Mouse (Mus musculus) adrenal gland, adult 8-10 months (tissue): ENCODE measurements around the gene Hrh1. TPM values are rescaled to one million over a fixed set of nuclear protein-coding genes. Genes with fewer than 3 reads are reported as not detected.
"Not testable (repeated sequence)": the region's sequence is repeated elsewhere in the genome, so short reads cannot be mapped to it uniquely, and the experiment has no call there.

Experiments used
- DNase-seq: peaks from one replicate; pipeline ENCODE4 v3.0.0; 2022
- total RNA-seq, 4 experiments: library from RNA; stranded (reverse); gene quantifications; 2 replicates each; pipeline ENCODE4 v1.2.4; 2022

The Hrh1 gene
- total RNA-seq, 4 experiments from 2014 or later, result 1.0 to 2.7 (median 2.3) TPM

DNA sequence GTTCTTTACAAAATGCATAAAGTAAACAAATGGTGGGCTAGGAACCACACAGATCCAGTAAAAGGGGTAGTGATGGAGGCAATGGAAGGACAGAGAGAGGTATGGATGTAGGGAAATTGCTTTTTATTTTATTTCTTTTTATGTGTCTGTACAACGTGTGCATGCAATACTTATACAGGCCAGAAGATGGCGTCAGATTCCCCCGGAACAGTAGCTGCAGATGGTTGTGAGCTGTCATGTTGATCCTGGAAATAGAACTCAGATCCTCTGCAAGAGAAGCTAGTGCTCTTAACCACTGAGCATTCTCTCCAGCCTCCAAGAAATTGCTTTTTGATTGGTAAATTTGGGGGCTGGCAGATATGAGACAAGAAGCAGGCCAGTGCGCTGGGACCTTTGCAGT, 65.0 kb downstream of the Hrh1 start:
- DNase-seq, result no peak

DNA sequence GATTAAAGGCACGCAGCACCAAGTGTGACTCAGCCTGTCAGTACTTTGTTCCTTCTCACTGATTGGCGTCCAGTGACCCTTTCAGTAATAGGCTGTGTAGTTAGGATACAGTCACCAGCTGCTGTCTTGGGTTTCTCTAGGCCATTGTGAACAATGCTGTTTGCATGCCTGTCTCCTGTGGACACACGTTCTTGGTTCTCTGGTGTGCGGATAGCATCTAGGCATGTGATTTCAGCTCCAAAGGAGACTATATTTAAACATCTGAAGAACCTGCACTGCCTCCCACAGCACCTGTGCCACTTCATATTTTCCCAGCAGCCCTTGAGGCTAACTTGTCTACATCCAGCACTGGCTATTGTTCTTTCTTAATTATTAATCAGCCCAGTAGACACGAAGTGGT, 75.8 kb downstream of the Hrh1 start:
- DNase-seq, result no peak

DNA sequence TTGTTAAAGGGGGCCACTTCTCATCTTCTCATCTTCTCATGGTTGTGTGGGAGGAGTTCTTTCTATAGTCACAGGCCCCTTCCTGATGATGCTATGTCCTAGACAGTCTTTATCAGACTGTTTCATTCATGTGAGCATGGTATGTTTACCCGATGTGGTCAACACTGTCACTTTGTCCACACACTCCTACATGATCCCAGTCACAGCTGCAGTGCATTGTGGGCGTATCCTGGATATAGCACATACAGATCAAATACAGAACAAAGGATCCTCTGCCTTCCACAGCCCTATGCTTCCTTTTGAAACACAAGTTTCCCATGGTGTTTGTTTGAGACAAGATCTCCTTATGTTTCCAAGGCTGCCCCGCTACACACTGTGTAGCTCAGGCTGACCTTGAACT, 76.3 kb downstream of the Hrh1 start:
- no peak for DNase-seq

DNA sequence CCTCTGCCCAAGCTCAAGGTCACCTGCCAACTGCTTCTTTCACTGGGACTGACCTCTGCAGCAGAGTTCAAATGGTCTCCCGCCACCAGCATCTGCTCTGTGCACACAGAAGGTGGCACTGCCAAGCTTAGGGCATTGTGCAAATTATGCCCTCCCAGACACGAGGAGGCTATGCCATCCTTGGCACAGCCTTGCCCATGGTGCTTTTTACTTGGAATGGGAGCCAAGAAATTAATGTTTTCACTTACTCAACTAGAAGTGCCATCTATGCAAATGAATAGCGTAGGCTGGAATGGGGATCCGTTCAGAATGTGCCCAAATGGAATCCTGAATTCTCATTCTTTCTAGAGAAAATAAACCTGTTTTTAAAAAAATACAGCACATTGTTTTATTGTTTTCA, 77.2 kb downstream of the Hrh1 start:
- DNase-seq, result no peak

DNA sequence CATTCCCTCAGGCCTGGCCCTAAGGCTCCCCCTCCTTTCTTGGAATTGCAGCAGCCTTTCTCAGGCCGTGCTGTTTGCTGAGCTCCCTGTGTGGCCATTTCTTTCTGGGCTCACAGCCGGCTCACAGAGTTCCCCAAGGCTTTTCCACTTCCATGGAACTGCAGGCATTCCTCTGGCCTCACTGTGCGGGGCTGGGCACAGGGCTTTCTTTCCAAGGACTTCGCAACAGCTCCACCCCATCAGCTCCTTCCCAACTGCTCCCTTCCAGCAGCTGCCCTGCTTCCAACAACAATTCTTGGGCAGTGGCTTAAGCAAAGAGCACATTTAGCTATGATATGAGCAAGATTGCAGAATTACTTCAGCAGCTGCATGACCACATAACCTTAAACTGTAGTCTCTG, 81.0 kb downstream of the Hrh1 start:
- DNase-seq, result no peak

DNA sequence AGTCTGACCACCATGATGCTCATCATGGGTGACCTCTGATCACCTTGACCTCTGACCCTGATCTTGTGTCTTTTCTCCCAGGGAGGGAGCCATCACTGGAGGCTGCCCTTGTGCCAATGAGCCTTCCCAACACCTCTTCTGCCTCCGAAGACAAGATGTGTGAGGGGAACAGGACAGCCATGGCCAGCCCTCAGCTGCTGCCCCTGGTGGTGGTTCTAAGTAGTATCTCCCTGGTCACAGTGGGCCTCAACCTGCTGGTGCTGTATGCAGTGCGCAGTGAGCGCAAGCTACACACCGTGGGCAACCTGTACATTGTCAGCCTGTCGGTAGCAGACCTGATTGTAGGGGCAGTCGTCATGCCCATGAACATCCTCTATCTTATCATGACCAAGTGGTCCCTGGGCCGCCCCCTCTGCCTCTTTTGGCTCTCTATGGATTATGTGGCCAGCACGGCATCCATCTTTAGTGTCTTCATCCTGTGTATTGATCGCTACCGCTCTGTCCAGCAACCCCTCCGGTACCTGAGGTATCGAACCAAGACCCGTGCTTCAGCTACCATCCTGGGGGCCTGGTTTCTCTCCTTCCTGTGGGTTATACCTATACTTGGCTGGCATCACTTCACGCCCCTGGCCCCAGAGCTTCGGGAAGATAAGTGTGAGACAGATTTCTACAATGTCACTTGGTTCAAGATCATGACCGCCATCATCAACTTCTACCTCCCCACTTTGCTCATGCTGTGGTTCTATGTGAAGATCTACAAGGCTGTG, 82.1 kb downstream of the Hrh1 start:
- DNase-seq, result no peak

DNA sequence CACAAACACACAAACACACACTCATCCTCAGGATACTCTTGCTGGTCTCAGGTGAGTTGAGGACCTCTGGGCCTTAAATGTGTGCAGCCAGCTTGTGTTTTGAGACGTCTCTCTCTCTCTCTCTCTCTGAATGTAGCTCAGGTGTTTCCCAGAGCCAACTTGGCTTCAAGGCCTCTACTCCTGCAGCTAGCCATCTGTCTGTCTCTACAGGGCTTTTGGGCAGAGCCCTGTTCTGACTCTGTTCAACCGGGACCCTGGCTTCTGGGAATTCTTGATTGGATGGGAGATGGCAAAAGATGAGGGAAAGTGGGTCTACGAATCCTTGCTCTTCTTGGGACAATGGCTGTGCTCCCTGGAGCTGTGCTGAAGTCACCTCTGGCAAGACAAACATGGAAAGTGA, 91.6 kb downstream of the Hrh1 start:
- DNase-seq, result no peak

DNA sequence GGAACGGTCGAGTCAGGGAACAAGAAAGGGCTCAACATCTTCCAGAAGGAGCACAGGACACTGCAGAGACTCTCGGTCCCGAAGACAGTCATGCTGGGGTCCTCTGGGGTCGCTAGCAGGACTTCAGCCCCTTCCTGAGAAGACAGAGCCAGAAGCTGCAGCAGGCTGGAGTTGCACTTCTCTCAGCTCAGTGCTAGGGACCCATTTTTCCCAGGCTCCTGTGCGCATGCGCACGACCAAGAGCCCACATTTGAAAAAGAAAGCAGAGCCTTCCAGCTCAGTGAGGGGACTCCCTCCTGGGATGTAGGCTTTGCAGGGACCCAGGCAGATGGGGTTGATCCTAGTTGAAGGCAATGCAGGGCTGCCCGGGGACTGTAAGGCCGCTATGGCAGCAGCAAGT, 94.9 kb downstream of the Hrh1 start:
- DNase-seq, result not testable (repeated sequence)

DNA sequence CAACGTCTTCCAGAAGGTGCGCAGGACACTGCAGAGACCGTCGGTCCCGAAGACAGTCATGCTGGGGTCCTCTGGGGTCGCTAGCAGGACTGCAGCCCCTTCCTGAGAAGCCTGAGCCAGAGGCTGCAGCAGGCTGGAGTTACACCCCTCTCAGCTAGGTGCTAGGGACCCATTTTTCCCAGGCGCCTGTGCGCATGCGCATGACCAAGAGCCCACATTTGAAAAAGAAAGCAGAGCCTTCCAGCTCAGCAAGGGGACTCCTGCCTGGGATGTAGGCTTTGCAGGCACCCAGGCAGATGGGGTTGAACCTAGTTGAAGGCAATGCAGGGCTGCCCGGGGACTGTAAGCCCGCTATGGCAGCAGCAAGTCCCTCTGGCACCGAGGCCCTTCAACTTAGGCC, 97.3 kb downstream of the Hrh1 start:
- peak; percentile 11 for DNase-seq

DNA sequence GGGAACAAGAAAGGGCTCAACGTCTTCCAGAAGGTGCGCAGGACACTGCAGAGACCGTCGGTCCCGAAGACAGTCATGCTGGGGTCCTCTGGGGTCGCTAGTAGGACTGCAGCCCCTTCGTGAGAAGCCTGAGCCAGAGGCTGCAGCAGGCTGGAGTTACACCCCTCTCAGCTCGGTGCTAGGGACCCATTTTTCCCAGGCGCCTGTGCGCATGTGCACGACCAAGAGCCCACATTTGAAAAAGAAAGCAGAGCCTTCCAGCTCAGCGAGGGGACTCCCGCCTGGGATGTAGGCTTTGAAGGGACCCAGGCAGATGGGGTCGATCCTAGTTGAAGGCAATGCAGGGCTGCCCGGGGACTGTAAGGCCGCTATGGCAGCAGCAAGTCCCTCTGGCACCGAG, 116.3 kb downstream of the Hrh1 start:
- DNase-seq, result not testable (repeated sequence)

DNA sequence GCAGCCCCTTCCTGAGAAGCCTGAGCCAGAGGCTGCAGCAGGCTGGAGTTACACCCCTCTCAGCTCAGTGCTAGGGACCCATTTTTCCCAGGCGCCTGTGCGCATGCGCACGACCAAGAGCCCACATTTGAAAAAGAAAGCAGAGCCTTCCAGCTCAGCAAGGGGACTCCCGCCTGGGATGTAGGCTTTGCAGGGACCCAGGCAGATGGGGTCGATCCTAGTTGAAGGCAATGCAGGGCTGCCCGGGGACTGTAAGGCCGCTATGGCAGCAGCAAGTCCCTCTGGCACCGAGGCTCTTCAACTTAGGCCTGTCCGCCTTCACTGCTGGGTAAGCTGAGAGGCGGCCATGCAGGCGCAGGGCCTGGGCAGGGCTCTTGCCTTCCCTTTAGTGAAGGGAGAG, 131.0 kb downstream of the Hrh1 start:
- peak; percentile 3 for DNase-seq

Other genes with a start within 250 kb of the Hrh1 start
- gene Slc6a1, start 115.3 kb upstream of the Hrh1 start, total RNA-seq, result under 1 TPM; 0.17 to 0.38 (median 0.26) TPM
- gene Atg7, start 245.2 kb downstream of the Hrh1 start, total RNA-seq, result 10 to 100 TPM; 34.1 to 42.9 (median 39.6) TPM